Mouse (Mus musculus) adrenal gland, adult 8-10 months (tissue): ENCODE results near the gene Bicd2. TPM values are rescaled to one million over a fixed set of nuclear protein-coding genes. Genes with fewer than 3 reads are reported as not detected.

Source experiments
- DNase-seq: peaks from one replicate; pipeline ENCODE4 v3.0.0; 2022
- total RNA-seq, 4 experiments: library from RNA; stranded (reverse); gene quantifications; 2 replicates each; pipeline ENCODE4 v1.2.4; 2022

Gene Bicd2
- total RNA-seq, 4 experiments from 2014 or later = 37.2 to 48.4 (median 40.9) TPM

DNA sequence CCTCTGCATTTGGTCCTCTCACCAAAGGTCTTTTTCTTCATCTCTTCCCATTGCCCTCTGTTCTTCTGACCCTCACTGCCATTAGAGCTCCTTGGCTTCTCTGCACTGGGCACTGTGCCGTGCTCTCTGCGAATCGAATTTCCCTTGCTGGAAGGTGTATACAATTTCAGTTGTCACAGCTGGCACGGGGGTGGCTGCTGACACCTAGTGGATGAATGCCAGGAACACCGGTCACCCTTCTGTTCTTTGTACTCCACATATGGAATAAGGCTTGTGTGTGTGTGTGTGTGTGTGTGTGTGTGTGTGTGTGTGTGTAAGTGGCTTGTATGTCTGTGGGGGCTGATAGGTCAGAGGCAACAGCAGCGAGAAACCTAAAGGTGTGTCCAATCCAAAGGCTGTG, 58.8 kb downstream of the Bicd2 start:
- DNase-seq = no peak

DNA sequence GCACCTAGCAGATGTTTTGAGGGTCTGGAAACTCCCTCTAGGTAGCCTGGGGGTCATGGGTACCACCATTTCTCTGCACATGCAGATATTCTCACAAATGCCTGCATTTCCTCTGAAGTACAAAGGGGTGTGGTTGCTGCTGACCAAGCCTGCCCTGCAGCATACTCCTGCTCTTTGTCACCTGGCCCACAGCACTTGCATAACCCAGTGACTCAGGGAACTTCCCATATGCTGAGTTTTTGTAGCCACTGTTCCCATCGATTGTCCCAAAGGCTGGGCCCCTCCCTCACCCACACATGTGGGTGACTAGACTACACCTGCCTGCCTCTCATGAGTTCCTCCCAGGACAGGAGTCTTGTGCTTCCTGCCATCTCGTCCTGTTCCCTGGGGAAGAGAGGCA, 61.2 kb downstream of the Bicd2 start:
- DNase-seq = no peak

DNA sequence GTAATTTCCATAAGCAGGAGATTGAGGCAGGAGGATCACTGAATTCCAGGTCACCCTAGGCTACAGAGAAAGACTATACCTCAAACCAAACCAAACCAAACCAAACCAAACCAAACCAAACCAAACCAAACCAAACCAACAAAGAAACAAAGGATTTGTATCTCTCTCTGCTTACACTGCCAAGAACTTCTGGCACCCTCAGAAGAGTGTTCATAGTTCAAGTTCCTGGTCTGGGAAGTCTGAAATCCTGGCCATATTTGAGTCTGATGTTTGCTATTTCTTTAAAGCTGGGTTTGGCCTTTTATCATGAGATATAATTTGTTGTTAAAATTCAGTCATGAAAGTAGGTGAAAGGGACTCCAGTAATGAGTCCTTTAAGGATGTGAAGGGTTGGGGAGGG, 66.4 kb downstream of the Bicd2 start:
- DNase-seq = no peak

- DNase-seq = peak; percentile 98
Observed at GRCm38 (mm10) chr13:49420754-49421605, 79.6 kb downstream of the Bicd2 start, which contains the start of gene Ippk. Gene Ippk (plus strand): TSS chr13:49421249.

DNA sequence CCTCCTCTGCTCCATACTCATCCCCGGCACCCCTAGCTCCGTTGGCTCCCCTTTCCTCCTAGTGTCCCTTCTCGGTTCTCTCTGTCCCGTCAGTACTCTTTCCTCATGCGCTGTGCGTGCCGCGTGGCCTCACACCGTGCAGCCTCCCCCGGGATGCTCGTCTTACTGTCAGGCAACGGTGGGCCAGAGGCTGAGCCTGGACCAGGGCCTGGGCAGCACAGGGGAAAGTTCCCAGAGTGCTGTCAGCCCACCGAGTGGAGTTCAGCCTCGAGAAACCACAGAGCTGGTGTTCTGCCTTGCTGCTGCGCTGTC, 80.2 kb downstream of the Bicd2 start:
- DNase-seq = no peak

- DNase-seq = no peak
Observed at GRCm38 (mm10) chr13:49421959-49422358, 80.6 kb downstream of the Bicd2 start.

DNA sequence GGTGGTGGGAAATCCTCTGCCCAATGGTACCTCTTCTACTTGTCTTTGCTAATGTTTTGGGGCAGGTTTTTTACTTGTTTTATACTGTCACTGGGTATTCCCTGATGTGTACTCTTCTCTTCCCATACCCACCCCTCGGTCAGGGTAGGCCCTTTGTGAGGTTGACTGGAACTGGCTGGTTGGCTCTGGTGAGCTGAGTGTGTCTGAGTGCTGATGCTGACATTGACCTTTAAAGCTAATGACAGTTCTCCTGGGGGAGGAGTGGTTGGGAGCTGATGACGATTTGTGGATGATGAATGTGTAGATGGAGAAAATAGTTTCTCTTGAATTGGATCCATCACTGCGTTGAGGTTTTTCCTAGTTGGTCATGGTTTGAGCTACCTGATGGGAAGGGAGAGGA, 85.4 kb downstream of the Bicd2 start:
- DNase-seq = peak; percentile 68

DNA sequence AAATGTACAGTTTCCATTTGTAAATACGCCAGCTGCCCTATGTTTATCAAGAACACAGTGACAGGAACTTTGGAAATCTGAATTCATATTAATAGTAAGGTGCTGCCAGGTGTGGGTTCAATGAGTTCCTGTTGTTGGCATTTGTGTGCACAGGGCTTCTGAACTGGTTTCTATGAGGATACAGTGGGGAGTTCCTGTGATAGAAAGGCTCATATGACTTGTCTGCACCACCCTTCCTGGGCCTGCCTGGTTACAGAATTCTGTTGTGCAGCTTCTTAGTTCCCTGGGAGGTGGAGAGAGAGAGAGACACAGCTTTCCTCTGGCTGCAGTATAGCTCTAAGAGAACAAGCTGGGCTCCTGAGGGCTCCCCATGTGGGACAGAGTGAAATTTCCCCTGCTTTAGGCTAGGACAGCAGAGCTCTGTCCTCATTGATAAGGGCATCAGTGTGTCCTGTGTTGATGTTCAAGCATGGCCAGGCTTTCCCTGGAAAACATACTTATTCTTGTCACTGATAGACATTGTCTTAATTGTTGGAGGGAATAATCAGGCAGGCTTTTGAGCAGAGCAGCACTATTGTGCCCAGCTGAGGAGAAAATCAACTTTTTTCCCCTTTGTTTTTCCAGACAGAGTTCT, 86.8 kb downstream of the Bicd2 start:
- DNase-seq = no peak

GRCm38 (mm10) chr13:49430529-49430928, 89.1 kb downstream of the Bicd2 start:
- no peak for DNase-seq

GRCm38 (mm10) chr13:49433268-49434029, 92.1 kb downstream of the Bicd2 start:
- DNase-seq = no peak

DNA sequence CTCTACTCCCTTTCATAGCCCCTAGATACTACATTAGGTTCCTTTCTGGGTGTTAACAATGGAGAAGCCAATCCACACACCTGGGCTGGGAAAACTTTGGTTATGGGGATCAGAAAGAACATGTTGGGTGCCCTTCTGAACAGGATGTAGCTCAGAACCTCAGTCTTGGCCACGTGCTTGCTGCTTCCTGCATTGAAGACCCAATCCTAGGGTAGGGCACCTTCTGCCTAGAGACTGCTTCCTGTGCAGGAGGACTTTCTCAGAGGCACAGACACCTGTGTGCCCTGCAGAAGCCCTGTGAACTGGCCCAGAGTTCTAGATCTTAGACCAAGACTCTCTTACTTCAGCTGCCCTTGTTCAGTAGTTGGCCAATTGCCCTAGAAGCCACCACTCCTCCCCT, 94.4 kb downstream of the Bicd2 start:
- no peak for DNase-seq

DNA sequence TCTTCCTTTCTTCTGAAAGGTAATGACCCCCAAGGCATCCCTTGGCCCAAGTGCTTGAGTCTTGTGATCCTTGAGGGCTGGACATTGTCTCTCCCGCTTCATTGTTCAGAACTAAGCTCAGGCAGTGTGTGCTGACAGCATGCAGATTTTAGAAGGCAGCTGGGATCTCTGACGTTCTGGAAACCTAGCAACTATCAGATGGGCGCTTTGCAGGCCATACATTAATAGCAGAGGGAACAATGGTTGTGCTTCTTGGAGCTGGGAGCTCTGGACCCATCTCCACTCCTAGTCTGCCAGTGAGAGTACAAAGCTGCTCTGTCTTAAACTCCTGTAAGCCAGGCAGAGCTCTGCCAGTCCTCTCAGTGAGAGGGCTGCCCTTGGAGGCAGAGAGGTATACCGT, 94.8 kb downstream of the Bicd2 start:
- no peak for DNase-seq

Other genes with a start within 250 kb of the Bicd2 start
- gene Wnk2, start 193.6 kb upstream of the Bicd2 start, total RNA-seq = 1 to 10 TPM; 2.8 to 5.9 (median 5.0) TPM
- 10 to 100 TPM; 55.5 to 58.6 (median 58.0) TPM for gene Ninj1, start 154.1 kb upstream of the Bicd2 start, total RNA-seq
- 10 to 100 TPM; 44.8 to 81.7 (median 62.8) TPM for gene Card19, start 125.5 kb upstream of the Bicd2 start, total RNA-seq
- 10 to 100 TPM in 2 of 4 experiments, 1 to 10 TPM in 2; 3.0 to 97.4 (median 38.5) TPM for gene Susd3, start 92.9 kb upstream of the Bicd2 start, total RNA-seq
- 1 to 10 TPM; 4.5 to 4.7 (median 4.6) TPM for gene Fgd3, start 21.3 kb upstream of the Bicd2 start, total RNA-seq
- gene Ippk, start 79.7 kb downstream of the Bicd2 start, total RNA-seq = 10 to 100 TPM; 38.1 to 43.5 (median 39.4) TPM
- gene Tes3-ps, start 151.7 kb downstream of the Bicd2 start, total RNA-seq = 1 to 10 TPM; 1.5 to 2.2 (median 1.7) TPM
- gene Ecm2, start 163.2 kb downstream of the Bicd2 start, total RNA-seq = 10 to 100 TPM in 1 of 4 experiments, 1 to 10 TPM in 3; 6.0 to 10.1 (median 7.9) TPM
- gene Aspn, start 202.9 kb downstream of the Bicd2 start, total RNA-seq = 1 to 10 TPM; 2.0 to 5.8 (median 2.9) TPM
- 1 to 10 TPM; 3.1 to 6.9 (median 5.5) TPM for gene Omd, start 240.9 kb downstream of the Bicd2 start, total RNA-seq